Mouse (Mus musculus): ENCODE measurements at regions not wholly inside any gene's neighbourhood (a gene's known extent, or its start where the extent isn't known, plus 50 kb on each side); places are given as distances from the start of the nearest gene placed in this dataset.

DNA sequence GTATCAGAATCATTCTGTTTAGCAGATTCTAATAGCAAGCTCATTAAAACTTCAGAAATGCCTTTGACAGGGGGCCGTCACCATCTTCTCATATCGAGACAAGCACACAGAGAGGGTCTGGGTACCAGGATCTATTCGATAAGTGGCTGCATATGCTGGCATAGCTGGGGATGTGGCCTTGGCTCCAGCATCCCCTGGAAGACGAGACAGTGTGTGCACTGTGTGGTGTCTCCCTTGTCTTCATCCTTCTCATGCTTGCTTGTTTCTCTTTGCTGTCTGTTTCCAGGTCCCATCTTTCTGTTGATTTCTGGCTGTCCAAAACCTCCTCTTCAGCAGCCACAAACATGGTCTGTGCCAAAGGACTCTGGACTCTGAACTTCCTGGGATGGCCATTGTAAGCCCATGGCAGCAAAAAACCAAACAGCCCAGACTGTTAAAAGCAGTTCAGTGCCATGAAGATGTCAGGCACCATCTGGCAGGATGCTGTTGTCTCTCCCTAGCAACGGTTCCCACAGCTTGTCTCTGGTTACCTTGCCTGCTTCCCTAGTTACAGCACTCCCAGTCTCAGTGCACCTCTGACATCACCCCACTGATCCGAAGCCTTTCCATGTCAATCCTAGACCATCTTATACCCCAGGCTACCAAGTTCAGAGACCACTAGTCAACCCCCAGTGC is 56.5 kb downstream of the Kctd12 start:
- no peak for DNase-seq (ENCODE audit: low spot score)

DNA sequence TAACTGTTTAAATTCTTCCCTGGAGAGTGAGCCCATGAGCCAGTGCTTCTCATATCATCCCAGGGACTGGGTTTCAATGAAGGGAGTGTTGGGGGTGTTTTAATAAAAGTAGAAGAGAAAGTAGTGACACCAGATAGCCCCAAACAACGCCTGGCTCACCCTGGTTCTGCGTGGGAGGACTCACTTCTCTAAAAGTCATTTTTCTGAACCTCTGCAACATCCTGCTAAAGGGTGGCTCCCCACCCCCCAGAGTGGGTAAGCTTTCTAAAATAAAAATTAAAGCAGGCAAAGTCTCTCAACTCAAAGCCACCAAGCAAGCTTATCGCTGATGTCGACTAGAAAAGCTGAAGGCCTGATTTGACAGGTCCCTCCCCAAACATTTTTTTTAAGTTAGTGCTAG is 57.8 kb downstream of the Kctd12 start:
- DNase-seq (ENCODE audit: low spot score) = no peak

DNA sequence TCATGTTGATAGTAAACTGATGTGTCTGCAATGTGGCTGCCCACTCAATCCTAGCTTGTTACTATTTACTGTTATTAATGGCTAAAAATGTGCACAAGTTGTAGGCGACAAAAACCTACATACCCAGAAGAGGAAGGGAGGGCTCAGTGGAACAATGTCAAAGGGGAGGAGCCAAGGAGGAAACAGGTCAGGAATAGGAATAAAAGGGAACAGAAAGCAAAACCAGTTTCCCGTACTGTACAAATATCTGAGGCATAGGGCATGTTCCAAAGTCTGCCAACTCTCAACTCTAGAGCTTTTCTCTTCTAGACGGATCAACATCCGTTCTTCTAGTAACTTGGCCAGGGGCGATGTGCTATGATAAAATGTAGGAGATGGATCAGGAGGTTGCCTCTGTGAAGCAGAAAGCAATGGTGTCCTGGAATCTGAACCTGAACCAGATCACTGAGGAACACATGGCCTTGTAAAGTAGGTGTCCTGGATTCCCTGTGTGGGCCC is 59.9 kb downstream of the Kctd12 start:
- DNase-seq (ENCODE audit: low spot score) = no peak

DNA sequence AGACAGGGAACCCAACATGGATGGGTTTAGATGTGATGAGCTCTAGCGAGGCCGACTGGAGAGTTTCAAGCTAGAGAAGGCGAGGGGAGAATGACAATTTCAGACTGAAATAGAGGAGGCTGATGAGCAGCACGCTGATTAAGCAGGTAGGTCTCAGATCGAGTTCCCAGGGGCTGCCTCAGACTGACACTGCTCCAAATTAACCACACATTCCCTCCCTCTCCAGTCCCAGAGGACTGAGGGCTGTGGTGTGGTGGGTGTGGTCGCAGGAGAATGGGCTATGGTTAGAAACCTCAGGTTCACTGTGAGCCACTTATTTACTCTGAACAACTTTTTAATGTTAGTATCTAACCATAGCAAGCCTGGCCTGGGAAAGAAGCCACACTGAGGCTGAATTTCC is 62.0 kb downstream of the Kctd12 start:
- no peak for DNase-seq (ENCODE audit: low spot score)

DNA sequence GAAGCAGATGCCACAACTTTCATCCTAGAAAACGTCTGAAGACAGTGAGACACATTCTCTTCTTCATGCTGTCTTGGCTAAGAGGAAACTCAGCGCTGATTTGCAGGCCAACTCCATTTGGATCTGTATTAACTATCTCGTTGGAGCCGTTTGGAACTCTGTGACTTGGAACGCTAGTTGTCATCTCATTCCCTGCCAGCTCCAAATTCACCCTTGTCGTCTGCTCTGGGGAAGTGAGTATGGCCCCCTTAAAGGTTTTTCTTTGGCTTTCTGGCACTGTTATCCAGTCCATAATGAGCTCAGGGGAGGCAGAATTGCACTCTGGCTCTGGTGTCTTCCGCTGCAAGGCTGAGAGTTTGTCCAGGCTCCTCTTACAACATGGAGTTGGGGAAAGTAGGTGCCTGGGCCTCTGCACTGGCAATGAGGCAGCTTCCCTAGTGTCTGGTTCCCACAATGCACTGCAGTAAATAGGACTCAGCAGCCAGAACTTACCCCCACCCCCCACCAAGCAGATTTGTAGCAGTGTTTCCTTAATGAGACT is 63.1 kb downstream of the Kctd12 start:
- DNase-seq (ENCODE audit: low spot score) = no peak

DNA sequence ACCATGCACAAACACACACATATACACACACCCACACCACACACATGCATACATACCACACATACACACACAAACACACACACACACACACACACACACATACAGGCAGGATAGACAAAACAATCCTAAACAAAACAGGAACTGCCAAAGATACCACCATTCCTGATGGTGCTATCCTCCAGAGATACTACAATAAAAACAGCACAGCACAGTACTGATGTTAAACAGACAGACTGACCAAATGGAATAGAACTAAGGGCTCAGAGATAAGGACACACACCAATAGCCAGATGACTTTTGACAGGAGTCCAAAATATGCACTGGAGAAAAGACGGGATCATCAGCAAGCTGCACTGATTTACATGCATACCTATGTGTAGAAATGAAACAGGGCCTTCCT is 64.5 kb downstream of the Kctd12 start:
- no peak for DNase-seq (ENCODE audit: low spot score)

DNA sequence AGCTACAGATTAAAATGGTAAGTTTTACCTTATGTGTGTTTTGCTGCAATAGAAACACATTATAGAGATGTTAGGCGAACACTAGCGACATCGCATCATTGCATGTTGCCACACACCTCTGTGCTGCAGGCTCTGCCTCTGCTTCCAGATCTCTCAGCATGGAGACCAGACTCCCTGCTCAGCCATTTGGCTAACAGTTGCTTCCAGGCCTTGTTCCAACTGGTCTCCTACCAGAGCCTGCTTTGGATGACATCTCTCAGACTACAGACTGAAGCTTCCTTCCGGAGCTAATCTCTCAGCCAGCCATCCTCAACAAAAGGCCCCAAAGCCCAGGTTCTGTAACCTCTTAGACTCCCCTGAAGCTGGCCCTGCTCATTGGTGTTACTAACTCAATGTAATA is 66.5 kb downstream of the Kctd12 start:
- DNase-seq (ENCODE audit: low spot score) = no peak

DNA sequence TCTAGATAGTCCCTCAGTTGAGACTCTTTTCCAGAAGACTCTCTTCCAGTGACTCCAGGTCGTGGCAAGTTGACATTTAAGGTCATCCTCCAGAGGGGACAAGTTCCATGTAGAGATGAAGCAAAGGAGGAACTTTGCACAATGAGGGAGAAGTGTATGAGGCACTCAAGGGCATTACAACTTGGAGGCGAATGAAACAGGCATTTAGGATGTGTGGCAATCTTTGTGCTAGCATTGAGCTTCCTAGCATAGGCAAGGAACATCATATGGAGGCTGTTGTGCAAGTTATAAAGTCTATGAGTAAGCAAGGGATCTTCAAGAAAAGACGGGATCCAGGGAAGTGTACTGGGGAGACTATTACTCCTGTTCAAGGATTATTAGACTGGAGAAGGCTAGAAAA is 70.9 kb downstream of the Kctd12 start:
- DNase-seq (ENCODE audit: low spot score) = no peak

DNA sequence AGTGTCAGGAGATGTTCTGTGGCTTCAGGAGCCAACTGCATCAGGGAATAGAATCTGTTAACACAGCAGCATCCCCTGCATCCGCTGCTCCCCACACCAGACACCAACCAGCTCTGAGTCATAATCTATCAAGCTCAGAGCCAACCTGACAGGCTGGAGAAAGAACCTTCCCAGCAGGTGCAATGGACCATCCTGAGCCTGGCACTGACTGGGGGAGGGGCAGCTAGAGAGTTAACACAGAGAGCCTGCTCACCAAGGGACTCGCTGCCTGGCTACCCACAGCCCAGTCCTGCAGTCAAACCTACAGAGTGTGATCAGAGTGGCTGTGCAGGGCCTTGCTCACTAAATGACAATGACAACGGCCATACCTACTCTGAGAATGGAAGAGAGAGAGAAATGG is 73.4 kb downstream of the Kctd12 start:
- DNase-seq (ENCODE audit: low spot score) = no peak

DNA sequence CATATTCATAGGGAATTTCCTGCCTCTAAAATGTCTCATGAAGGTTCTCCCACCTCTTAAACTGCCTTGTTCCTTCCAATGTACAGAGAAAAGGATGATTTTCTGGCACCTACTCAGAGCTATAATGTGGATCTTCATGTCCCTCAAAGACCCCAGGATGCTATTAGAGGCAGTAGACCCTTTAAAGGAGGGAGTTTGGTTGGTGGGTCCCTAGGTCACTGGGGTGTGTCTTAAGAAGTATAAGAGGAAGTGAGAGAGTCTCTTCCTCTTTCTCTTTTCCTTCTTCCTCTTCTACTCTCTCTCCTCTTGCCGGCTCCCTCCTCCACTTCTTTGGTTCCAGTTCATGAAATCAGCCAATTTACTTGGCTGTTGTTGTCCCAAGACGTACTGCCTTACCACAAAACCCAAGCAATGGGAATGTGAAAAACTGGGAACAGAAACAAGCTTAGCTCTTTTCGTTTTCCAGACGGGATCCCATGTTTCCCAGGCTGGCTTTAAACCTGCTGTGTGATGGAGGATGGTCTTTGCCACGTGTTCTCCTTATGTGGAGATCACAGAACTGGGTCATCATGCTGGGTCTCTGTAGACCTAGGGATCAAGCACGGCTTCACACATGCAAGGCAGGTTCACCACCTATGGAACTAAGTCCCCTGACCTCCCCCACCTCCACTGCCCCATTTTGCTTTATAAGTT is 74.9 kb downstream of the Kctd12 start:
- DNase-seq (ENCODE audit: low spot score) = no peak

DNA sequence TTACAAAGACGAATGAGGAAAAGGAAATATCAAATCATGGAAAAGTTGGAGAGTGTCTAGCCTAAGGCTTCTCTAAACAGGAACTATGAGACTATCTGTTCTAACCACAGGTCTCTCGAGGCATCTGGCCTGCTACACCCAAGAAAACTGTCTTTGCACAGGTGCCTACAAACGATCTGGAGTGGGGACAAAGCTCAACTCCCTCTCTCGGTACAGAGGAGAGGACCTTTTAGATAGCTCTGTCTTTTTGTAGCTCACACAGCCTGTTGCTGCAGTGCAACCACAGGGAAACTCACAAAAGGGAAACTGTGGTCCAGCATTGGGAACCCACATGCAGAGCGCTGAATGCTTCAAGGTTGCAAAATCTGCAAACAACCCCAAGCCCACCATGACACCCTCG is 75.6 kb downstream of the Kctd12 start:
- no peak for DNase-seq (ENCODE audit: low spot score)

DNA sequence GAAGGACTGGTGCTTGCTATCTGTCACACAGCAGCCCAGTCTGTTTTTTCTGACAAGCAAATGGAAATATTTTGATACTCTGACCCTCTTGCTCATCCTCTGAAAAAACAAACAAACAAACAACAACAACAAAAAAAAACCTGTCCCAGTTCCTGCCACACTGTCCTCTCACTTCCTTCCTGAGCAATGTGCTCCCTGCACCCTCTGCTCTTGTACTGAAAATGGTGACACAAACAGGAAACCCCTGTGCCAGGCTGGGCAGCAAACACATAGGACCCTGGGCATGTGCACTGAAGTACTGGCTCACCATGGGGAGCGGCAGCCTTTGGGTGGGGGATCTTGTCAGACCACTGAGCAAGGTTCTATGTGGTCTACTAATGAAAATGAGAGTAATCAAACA is 76.2 kb downstream of the Kctd12 start:
- no peak for DNase-seq (ENCODE audit: low spot score)

DNA sequence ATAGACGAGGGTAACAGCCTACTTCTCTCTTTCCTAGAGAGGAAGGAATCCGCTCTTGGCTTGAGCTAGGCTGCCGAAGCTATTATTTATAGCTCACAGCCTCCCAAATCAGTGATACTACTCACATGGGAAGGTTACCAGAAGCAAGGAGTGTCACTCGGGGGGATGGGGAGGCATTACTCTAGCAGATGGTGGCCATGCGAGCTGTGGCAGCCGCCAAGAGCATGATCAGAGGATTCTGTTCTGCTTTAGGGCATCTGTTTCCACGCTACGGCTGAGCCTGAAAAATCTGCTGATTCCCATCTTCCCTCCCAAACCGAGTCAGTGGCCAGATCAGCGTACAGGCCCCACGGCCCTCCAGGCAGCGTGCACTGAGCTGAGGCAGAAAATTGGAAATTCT is 79.5 kb downstream of the Kctd12 start:
- no peak for DNase-seq (ENCODE audit: low spot score)

DNA sequence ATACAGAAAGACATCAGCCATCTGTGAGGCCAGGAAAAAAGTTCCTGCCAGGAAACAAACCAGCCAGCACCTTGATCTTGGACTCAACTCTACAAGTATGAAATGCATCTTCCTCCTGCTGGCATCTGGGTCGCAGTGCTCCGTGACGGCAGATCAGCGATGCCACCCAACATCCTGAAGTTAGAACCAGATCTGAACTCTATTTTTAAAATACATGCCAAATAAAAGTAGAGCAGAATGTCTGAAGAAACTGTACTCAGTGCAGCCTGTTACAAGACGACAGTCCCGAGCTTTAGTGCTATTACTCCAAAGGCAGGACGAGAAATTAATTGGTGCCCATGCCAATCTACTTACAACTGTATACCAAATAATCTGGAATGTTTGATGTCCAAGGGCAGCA is 80.2 kb downstream of the Kctd12 start:
- no peak for DNase-seq (ENCODE audit: low spot score)

DNA sequence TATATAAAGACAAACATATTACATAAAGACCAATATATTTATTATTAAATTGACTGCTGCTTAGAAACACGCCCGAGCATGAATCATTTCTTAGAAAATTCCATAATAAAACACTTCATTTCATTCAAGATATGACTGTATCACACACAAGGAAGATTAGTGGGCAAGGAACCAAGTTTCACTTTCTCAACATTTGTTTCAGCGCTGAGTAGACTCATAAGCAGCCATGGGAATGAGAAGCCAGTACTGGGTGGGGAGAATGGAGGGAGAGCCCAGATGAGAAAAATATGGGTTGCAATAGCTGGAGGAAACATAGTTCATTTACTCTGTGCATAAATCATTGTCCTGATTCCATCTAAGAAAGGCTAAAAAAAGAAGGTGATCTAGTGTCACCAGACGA is 84.0 kb downstream of the Kctd12 start:
- DNase-seq (ENCODE audit: low spot score) = no peak

DNA sequence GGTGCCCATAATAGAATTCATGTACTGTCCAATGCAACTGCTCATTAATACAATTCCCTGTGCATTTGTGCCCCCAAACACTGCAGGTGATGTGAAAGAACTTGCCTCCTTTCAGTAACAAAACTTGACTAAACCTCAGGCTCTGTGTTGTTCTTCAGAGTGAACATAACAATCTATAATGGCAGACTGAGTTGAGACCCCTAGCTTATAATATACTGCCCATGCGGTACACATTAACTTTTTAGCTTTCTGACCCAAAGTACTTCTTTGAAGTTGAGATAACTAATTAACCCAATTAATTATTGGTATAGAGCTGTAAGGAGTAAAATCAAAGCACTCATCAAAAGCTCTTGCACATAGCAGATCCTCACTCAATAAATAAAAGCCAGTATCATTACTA is 85.4 kb downstream of the Kctd12 start:
- no peak for DNase-seq (ENCODE audit: low spot score)

DNA sequence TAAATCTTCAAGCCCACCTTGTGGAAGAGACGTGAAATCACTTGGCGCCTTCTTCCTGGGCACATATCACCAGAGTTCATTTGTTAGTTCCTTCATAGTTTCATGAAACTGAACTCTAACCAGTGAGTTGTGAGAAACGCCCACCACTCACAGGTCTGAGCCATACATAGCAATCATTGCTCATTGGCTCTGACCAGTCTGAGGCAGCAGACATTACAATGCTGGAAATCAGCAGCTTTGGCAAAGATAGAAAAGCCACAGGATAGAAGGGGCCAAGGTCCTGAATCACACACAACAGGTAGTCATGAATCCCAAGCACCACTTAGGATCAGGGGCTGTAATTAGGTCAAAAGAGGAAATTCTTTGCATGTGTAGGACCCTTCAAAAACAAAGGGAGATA is 85.9 kb downstream of the Kctd12 start:
- no peak for DNase-seq (ENCODE audit: low spot score)

DNA sequence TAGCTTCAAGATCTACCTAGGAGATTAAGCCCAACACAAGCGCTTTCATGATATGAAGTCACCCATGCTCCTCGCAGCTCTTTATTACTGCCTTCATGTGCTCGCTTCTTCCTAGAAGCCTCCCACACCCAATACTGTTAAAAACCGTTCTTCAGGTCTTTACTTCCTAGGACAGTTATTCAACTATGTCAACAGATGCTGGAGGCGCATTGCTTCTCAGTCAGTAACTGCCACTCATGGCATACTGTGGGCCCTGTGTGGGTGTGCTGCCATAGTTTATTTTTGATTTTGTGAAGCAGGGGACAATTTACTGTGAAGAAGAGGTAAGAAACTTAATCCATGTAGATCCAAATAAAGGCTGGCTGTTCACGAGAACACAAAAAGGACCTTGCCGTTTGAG is 89.2 kb downstream of the Kctd12 start:
- no peak for DNase-seq (ENCODE audit: low spot score)

DNA sequence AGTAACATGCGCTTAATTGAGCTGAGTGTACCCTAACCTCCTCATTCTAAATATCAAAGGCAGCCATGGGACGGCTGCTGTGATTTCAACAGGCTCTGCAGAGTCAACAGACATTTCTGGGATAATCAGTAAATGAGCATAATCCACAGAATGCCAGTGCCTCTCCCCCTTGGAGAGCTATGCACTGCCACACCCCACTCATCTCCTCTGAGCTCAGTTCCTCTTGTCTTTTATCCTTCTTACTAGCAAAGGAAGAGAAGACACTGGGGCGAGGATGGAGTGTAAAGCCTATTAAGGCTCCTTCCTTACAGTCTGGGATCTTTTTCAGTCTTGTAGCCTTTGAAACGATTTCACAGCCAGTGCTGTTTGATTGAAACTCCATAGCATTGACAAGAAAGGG is 90.9 kb downstream of the Kctd12 start:
- no peak for DNase-seq (ENCODE audit: low spot score)

DNA sequence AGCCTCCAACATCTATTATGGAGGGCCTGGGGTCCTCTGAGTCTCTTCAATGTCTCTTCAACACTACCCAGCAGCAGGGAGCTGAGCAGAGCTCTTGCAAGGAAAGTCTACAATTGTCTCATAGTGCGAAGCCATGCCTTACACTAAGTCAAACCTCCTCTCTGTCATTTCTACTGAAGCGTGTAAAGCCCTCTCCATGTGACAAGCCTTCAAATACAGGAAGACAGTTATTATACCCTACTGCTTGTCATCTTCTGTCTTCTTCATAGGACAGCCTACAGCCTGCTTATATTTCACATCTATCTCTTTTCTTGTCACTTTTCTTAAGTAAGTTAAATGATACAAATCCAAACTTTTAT is 97.2 kb downstream of the Kctd12 start:
- DNase-seq (ENCODE audit: low spot score) = no peak

DNA sequence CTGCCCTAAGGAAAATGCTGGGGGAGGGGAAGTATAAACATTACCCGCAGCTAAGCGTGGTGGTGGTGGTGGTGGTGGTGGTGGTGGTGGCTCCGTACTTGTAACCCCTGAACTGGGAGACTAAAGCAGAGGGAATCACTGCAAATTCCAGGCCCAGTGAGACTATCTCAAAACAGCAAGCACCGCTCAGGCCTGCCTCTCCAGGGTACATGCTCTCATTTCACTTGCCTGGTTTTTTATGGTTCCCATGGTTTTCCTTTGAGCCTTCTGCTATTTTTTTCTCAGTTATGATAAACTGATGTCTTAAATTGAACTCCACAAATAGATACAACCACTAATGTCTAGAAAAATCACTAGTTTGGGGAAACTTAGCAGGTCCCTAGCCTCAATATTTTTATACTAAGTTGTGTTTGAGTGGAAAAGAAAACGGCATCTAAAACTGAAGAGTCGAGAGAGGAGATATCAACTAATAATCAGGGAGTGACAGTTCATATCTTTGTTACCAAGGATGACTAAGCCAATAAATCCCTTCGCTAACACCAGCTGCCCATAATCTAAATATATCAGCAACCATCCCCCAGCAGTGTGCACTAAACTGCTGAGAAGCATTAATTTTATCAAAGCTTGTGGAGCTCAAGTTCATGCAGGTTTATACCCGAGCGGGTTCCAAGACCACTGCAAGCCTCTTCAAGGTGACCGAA is 97.7 kb downstream of the Kctd12 start:
- no peak for DNase-seq (ENCODE audit: low spot score)

DNA sequence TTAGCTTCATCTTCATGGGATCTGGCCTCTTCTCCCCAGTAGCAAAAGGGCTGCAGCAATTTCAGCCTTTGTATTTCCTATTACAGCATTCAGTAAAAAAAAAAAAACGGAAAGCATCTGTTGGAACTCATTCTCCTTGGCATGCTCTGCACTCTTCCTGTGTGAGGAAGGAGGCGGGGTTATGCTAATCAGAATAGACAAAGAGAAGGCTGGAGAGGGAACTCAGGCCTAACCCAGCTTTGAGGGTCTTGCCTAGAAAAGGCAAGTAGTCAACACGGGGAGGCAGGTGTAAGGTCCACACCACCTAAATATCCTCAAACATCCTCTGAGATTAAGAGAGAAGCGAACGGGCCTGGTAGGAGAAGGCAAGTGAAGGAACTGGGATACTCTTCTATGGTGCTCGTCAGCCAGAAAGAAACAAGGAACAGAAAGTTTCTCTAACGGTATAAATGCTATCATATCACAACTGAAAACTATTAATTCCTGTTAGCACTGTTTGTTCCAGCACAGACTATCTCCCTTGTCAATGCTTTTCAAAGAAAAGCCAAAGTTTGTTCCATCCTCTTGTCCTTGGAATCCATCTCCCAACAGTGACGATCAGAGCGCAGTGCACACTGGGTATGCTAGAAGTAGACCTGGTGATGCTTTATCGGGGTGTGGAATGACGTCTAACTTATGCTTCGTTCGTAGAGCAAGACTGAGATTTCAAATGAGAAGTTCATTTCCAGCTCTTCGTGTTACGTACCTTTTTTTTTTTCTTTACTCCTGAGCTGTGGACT is 98.9 kb downstream of the Kctd12 start:
- DNase-seq (ENCODE audit: low spot score) = no peak
